Comparison of ENCODE assay signal across 8 mouse cellular contexts in genomic region chr10:87927131-87927609, GRCm38 (mm10).
DNase-seq lines count a peak whose midpoint lies in the region; ATAC-seq and TF ChIP-seq lines count a peak whose summit lies in the region.

No protein-coding gene starts in this region.

- intact Hi-C loops in heart, adult 2 months (cut with DNase I) = loop anchor here (2.0 kb wide), 1 partner anchor 68 kb away; the partner anchor contains the start of gene Igf1
- intact Hi-C loops in left cerebral cortex, postnatal 36 days (cut with DNase I) = no loop called here

- H3K27ac ChIP-seq in embryonic facial prominence, embryonic 12.5 days = peak overlapping the region; percentile 61
- no peak overlapping the region for H3K27ac ChIP-seq in heart, adult 2 months
- H3K27ac ChIP-seq in neural tube, embryonic 12.5 days = no peak overlapping the region

- no peaks in the 10 kb centered on the region for H3K36me3 ChIP-seq in embryonic facial prominence, embryonic 12.5 days
- peaks cover 5% of the 10 kb centered on the region for H3K36me3 ChIP-seq in heart, adult 2 months (ENCODE audit: control insufficient read depth, insufficient read depth, low read length)
- no peaks in the 10 kb centered on the region for H3K36me3 ChIP-seq in neural tube, embryonic 12.5 days

- H3K79me2 ChIP-seq in heart, adult 2 months (replicated peaks; ENCODE audit: control insufficient read depth, insufficient read depth, low read length) = no peaks in the 10 kb centered on the region

- peak; percentile 80; the same call in 1 of the 2 replicates for ATAC-seq in embryonic facial prominence, embryonic 12.5 days (ENCODE audit: insufficient number of reproducible peaks, insufficient read depth, low FRiP score, low TSS enrichment)
- ATAC-seq in neural tube, embryonic 12.5 days (ENCODE audit: low FRiP score, low read depth) = peak; percentile 97

- WGBS in embryonic facial prominence, embryonic 12.5 days = 46% methylated on average over 6 of the region's 6 CpGs
- WGBS in heart, adult 2 months = 12% methylated on average over 6 of the region's 6 CpGs
- WGBS in neural tube, embryonic 12.5 days = 24% methylated on average over 6 of the region's 6 CpGs

- H3K27me3 ChIP-seq in embryonic facial prominence, embryonic 12.5 days = no peaks in the 10 kb centered on the region
- no peaks in the 10 kb centered on the region for H3K27me3 ChIP-seq in heart, adult 2 months (ENCODE audit: control insufficient read depth, insufficient read depth, low read length)
- H3K27me3 ChIP-seq in neural tube, embryonic 12.5 days (replicated peaks) = no peaks in the 10 kb centered on the region

- no peaks in the 10 kb centered on the region for H3K9me3 ChIP-seq in embryonic facial prominence, embryonic 12.5 days
- H3K9me3 ChIP-seq in neural tube, embryonic 12.5 days = no peaks in the 10 kb centered on the region

- H3K4me1 ChIP-seq in embryonic facial prominence, embryonic 12.5 days = 0 out of 2 replicates have a peak, but pooled peaks cover 9% of the 10 kb centered on the region
- no peaks in the 10 kb centered on the region; the same call in 1 of the 2 replicates for H3K4me1 ChIP-seq in heart, adult 2 months (ENCODE audit: control insufficient read depth, insufficient read depth, low read length)
- peaks cover 12% of the 10 kb centered on the region for H3K4me1 ChIP-seq in neural tube, embryonic 12.5 days

- no peak overlapping the region for H3K9ac ChIP-seq in embryonic facial prominence, embryonic 12.5 days
- H3K9ac ChIP-seq in heart, adult 2 months (ENCODE audit: low read depth, low read length) = no peak overlapping the region
- H3K9ac ChIP-seq in neural tube, embryonic 12.5 days = no peak overlapping the region

- H3K4me2 ChIP-seq in embryonic facial prominence, embryonic 12.5 days (replicated peaks) = no peak overlapping the region
- H3K4me2 ChIP-seq in neural tube, embryonic 12.5 days (replicated peaks) = no peak overlapping the region

- no peak for TF ChIP-seq POLR2A in heart, adult 2 months (IDR thresholded peaks at IDR 0.05; ENCODE audit: insufficient read depth, low read depth, low read length)

- TF ChIP-seq CTCF in heart, adult 2 months (IDR thresholded peaks at IDR 0.05) = no peak

- TF ChIP-seq EP300 in heart, adult 2 months (IDR thresholded peaks at IDR 0.05; ENCODE audit: insufficient read depth, low read depth, low read length) = no peak

- H3K4me3 ChIP-seq in embryonic facial prominence, embryonic 12.5 days = no peak overlapping the region
- peak overlapping the region; percentile 9 for H3K4me3 ChIP-seq in heart, adult 2 months
- no peak overlapping the region for H3K4me3 ChIP-seq in neural tube, embryonic 12.5 days

- DNase-seq in cerebellum, adult 8-10 months = peak; percentile 1
- no peak for DNase-seq in cerebellum, postnatal 36 days
- DNase-seq in heart, adult 2 months = peak; percentile 39 to 60
- DNase-seq in kidney, adult 8-10 months = peak; percentile 60 to 61
- DNase-seq in left cerebral cortex, postnatal 36 days (ENCODE audit: low spot score in 2 of 2) = peak; percentile 23 to 47
- no peak for DNase-seq in thymus, postnatal 10 days (ENCODE audit: low spot score in 2 of 2)

Comparison
In these comparisons a context has a peak if more than half of its experiments do, and no peak if none do; other contexts are left out.
1. DNase-seq: peak in cerebellum, adult 8-10 months (single experiment), heart, adult 2 months (2 of 2), kidney, adult 8-10 months (2 of 2) and left cerebral cortex, postnatal 36 days (2 of 2); none in cerebellum, postnatal 36 days (0 of 2) and thymus, postnatal 10 days (0 of 2).